In the genomic region with DNA sequence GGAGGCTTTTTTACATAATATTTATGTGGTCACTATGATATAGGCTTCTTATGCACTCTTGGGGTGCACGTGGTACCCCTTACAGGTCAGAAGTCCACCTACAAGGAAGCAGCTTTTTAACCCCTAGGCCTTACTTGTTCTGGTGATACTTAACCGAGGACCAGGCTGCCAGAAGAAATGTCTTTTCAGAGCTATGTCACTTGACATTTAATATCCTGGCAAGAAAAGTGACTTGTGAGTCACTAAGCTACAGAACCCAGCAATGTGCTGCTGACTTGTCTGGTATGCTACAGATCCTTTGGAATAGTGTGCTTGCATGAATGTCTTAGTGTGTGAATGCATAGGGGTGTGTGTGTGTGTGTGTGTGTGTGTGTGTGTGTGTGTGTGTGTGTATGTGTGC, we compare ENCODE assay signal across 12 mouse cellular contexts. TPM values are rescaled to one million over a fixed set of nuclear protein-coding genes. Genes with fewer than 3 reads are reported as not detected.
"Had no signal": no experiment of that assay in that cellular context is flagged by ENCODE, and none has a peak within 500 bp of the region (broad histone marks: within the 10 kb centered on the region; RNA-seq: fewer than 3 reads in every experiment).

No protein-coding gene starts in this region.

- H3K27ac ChIP-seq: kidney, postnatal 0 days; limb, embryonic 13.5 days; liver, embryonic 14.5 days; stomach, postnatal 0 days had no signal

- H3K4me3 ChIP-seq: limb, embryonic 13.5 days; midbrain, embryonic 13.5 days had no signal

- DNase-seq: kidney, adult 11 months; kidney, adult 9 months; kidney, postnatal 36 days; lung, adult 18-20 months had no signal

RNA-seq across cellular contexts. Expression of a gene that starts 4.3 kb away (rescaled TPM):
- total RNA-seq: liver, adult 2 months; megakaryocyte progenitor cell, adult 5-6 weeks; midbrain, postnatal 0 days had no signal

RNA-seq across cellular contexts. Expression of a gene that starts 57.6 kb away (rescaled TPM):
- total RNA-seq: megakaryocyte progenitor cell, adult 5-6 weeks had no signal
